Mouse (Mus musculus): ENCODE data around the gene Tmem132b.

- no peak for TF ChIP-seq EP300 (optimal IDR thresholded peaks at IDR 0.05)
- TF ChIP-seq CTCF (IDR thresholded peaks at IDR 0.05; ENCODE audit: low read depth): no peak
These were observed 262.7 kb downstream of the Tmem132b start for GRCm38 (mm10) chr5:125794318-125794717.

Data from stomach, postnatal 0 days (tissue).